Mouse (Mus musculus) testis, adult 2 months (tissue): Measurements from ENCODE around the gene Tbc1d2.

Experiments
- CTCF ChIP-seq: fragments of 200-500 bp; IDR thresholded peaks from 2 replicates; pipeline ENCODE4 v1.5.1; 2012; ENCODE audit warnings: low read depth, mild to moderate bottlenecking, inconsistent platforms, low read length, moderate library complexity; ENCODE audit not compliant: control insufficient read depth, insufficient read depth, insufficient replicate concordance
- POLR2A ChIP-seq: fragments of 200-500 bp; IDR thresholded peaks from 2 replicates; pipeline ENCODE4 v1.6.1; 2012; ENCODE audit warnings: low read depth, mild to moderate bottlenecking, inconsistent platforms, low read length, moderate library complexity; ENCODE audit not compliant: control insufficient read depth

DNA sequence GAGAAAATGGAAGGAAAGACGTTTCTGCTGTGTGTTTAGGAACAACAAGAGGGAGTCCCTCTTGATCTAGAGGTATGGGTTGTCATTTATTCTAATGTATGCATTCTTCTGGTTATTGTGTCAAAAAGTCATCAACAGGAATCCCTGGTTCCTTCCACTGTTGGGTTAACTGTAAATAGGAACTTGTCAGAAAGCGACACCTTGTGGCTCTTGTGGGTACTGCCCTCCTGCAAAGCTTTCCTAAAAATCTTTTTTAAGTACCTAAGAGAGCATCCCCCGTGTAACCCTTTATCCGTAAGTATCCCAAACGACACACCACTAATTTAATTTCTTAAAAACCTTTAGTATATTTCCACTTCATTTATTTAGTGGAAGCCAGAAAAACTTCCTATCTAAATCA is 7.1 kb upstream of the Tbc1d2 start:
- peak; percentile 9; the same call in 1 of the 2 replicates for TF ChIP-seq CTCF
- TF ChIP-seq POLR2A = no peak
